Mouse (Mus musculus): ENCODE measurements around the gene Fgf2.

The Fgf2 gene

DNA sequence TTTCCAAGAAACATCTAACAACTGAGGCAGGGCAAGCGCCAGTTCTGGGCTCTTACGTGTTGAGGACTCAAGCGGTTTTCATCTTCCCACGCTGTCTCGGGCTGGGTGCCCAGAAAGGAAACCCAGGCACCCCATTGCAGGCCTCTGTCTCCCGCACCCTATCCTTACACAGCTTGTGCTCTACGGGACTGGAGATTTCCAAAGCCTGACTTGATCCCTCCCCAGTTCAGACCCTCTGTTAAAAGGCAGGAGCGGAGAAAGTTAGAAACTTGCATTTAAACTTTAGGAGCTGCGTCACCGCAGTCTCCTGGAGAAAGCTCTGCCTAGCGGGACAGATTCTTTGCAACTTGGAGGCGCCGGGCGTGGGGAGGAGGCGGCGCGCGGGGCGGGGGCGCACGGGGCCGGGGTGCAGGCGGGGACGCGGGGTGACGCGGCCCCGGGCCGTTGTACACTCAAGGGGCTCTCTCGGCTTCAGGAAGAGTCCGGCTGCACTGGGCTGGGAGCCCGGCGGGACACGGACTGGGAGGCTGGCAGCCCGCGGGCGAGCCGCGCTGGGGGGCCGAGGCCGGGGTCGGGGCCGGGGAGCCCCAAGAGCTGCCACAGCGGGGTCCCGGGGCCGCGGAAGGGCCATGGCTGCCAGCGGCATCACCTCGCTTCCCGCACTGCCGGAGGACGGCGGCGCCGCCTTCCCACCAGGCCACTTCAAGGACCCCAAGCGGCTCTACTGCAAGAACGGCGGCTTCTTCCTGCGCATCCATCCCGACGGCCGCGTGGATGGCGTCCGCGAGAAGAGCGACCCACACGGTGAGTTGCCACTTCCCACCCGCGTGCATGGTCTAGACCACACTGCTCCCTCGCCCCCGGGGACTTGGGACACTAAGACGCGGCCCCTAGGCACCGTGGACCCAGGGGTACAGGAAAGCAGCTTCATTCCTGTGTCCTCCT lies at the start of gene Fgf2:
Gene Fgf2 (plus strand): TSS at position 126 of the 945 bp plus-strand sequence.
- peak; percentile 58 to 71 for DNase-seq

DNA sequence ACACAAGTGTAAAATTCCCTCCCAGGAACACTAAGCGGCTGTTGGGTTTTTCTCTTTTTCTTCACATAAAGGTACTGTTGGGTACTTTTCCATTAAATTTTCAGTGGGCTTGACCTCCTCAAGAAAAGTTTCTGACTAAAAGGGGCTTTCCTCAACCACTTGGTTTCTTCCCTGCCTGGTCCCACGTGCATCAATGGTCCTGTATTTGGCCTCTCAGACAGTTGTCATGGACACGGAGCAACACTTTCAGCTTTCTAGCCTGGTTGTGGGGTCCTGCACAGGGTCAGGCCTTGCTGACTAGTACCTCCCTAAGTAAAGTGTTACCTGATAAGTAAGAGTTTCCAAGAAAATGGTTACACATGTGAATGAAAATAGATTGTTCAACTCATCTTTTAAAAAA lies 48.7 kb upstream of the Fgf2 start:
- no peak for DNase-seq

DNA sequence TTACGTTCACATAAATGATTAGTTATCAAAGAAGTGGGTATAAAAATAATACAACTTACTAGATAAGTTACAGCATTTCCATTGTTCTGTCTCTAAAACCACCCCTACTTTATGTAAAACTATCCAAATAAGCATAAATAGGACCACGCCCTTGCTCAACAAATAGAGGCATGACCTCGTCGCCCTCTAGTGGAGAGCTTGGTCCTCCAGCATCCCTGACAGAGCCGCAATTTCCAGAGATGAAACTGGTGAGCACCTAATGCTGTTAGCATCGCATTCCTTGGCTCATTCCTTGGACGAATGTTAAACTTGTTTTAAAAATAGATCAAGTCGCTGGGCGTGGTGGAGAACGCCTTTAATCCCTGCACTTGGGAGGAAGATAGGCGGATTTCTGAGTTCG lies 45.5 kb upstream of the Fgf2 start:
- peak in 1 of 2 experiments; percentile 54 for DNase-seq

DNA sequence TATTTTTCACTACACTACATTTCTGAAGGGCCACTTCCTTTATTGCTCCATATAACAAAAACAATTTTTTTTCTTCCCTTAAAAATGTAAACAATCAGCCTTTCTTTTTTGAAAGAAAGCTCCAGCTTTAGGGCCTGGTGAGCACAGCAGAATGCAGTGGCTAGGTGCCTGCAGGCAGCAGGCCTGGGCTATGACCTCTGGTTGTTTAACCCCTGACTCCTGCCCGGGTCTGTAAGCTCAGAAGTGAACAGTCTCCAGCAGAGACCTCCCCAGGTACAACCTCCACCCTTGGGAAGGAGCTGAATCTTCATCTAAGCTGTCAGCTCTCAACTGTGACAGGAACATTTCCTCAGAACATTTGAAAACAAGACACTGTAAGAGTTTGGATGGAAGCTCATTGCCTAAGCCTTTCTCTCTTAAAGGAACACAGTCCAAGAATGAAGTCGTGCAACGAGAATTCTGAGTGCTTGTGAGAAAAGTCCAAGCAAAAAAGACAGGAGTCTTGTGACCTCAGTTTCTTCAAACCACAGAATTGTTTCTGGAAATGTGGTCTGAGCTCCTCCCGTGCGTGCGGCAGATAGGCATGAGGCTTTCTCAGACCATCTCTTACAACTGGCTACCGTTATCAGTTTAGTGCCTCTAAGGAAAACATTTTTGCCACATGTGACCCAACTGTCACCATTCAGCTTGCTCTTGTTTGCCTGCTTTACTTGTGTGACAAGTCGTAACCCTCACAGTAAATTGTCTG lies 44.6 kb upstream of the Fgf2 start:
- no peak for DNase-seq

DNA sequence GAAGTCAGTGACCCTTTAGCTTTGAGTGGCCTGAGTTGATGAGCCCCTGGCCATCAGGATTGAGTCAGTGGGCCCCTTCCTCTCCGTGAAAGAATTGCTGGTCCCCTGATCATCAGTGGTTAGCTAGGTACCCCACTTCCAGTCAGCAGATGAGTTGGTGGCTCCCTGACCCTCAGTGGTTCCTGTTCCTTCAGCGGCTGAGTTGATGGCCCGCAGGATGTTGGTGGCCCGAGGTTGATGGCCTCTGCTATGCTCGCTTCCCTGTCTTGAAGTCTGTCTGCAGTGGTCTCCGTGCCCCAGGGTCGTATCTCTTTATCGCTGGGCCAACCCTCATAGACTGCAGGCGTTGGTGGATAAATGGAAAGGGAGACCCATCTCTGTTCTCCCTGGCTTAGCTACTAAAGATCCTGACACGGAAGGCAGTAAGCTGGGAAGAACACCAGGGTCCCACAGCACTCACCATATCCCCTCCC lies 36.2 kb upstream of the Fgf2 start:
- no peak for DNase-seq

DNA sequence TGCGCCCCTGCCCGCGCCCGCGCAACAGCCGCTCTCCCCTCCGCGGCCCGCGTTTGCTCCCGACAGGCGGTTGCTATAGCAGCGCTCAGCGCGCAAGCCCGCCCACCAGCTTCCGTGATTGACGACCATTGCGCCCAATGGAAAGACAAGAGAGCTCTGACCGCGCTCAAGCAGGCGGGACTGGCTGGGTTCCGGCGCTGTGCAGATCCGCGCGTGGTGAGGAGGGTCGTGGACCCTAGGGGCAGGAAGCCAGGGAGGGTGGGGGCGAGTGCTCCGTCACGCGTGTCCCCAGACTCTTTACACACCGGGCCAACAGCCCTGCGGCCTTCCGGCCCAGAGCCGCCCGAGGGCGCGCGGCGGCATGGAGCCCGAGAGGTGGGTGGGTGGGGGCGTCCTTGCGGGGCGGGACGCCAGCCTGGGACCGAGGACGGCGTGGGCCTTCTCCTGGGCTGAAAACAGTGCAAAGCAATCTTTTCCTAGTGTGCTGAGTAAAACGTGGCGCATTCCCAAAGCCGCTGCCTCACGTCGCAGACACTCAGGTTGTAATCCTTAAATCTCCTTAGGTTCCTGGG lies 35.7 kb upstream of the Fgf2 start, which contains the start of the genes Bbs12 and Cetn4:
Gene Bbs12 (plus strand): TSS at position 185 of the 572 bp plus-strand sequence.
Gene Cetn4 (minus strand): TSS at position 339 of the 572 bp plus-strand sequence.
- peak; percentile 95 to 98 for DNase-seq

DNA sequence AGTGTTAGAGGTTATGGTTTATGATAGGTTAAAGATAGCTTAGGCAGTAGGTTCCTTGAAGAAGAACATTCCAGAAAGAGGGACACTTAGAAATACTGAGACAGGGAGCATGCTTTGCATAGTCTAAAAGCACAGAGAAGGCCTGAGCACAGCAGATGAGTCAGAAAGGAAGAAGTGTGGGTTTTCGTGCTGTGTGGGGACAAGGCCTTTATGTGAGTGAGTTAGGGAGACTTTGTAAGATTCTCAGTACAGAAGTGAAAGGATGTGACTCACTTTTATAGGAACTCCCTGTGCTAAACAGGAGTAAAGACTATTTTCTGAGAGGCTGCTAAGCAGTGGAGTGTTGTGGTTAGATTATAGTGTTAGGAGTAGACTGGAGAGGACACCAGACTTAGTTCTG lies 34.8 kb upstream of the Fgf2 start:
- peak in 1 of 2 experiments; percentile 11 for DNase-seq

DNA sequence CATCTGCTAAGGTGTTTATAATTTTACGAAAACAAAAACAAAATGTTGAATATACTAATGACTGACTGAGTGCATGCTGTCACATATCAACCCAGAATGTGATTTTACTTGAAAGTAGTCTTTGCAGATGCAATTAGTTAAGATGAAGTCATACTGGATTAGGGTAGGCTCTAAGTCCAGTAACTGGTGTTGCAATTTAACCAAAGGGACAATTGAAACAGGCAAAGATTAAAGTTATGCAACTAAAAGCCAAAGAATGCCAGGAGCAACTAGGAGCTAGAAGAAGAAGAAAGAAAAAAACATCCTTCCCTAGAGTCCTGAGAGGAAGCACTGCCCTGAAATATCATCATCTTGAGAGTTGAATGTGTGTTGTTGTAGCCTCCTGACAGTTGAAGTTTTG lies 31.9 kb upstream of the Fgf2 start:
- DNase-seq: no peak

DNA sequence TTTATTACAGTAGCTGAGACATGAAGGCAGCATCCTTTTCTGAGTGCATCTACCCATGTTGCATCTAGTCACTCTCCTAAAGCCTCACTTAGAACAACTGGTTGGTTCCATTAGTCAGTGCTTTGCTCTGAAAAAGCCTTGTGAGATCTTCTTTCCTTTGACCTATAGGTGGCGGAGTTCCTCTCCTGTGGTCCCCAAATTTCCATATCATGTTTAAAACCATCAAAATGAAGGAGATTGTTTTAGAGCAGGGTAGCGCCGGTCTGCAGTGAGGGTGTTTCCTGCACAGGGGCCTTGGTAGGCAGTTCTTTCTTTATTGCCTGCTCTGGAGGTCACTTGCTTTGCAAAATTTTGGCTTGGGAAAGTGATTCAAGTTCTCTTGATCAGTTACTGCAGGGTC lies 23.8 kb upstream of the Fgf2 start:
- no peak for DNase-seq

DNA sequence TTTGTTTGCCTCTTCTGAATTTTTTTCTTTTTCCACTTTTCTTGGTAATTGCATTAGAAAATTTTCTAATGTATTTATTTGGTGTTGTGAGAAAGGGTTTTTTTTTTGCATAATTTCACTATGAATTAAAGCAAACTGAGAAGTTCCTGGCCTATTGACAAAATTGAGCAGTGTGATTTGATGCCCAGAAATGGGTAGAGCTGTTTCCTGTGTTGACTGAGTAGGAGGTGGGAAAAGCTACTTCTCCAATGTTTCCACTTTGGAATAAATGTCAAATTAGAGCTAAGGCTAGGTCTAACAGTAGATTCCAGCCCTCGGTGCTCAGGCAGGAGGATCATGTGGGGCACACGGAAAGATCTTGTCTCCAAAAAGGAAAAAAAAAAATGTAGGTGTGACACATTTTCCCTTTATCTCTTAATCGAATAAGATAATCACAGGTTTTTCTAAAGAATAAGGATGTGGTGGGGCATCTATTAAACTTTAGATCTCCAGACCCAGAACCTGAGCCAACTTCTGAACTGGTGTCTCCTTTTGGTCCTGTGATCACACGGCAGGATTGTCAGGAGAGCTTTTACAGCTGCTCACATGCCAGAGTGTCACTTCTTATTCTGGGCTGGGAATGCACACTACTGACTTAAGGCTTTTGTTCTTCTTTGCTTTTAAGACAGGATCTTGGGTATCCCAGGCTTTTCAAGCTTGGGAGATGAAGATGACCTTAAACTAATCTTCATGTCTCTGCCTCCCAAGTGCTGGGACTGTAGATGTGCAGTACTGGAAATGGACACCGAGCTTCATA lies 22.6 kb upstream of the Fgf2 start:
- no peak for DNase-seq

DNA sequence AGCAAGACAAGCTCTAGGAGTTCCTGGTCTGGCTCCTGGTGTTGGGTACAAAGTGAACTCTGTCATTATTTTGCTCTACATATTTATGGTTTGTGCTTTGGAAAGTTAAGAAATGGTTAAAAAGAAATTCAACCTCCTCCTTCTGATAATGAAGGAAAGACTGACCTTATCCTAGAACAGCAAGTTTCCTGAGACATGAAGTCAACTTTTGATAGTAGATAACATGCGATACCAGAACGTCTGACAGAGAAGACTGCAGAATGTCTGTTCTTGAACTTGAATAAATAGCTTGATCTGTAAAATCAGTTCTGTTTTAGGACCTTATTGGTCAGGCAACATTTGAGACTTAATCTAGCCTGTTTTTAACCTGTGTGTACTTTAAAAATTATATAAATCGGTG lies 21.5 kb upstream of the Fgf2 start:
- DNase-seq: no peak

DNA sequence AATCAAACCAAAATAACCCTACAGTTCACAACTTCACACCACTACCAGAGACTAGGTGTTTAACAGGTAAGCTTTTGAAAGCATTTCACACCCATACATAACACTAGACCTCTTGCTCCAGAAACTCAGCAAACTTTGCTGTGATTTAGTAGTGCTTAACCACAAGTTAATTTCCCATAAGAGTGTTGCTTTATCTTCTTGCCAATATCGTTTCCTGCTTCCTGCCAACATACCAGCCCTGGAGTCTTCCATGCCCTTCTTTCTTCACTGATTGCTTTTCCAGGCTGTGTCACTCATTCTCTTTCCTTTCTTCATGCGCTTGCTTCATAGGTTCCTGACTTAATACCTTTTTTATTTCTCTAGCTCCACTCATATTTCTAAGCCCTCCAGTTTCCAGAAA lies 19.7 kb upstream of the Fgf2 start:
- DNase-seq: no peak

DNA sequence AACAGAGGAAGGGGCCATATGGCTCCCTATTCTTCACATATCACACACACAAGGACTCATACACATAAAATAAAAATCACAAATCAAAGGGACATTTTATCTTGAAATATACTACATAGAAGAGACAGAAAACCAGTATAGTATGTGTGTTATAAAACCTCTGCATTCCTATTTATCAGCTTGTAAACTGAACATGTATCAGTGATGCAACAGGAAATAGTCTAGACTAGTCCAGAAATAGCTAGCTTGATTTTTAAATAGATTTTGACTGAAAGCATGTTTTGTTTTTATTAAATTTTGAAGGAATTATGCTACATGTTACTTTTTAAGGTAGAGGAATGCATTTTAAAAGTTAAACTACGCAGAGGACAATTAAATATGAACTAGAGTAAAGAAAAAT lies 18.2 kb upstream of the Fgf2 start:
- no peak for DNase-seq

DNA sequence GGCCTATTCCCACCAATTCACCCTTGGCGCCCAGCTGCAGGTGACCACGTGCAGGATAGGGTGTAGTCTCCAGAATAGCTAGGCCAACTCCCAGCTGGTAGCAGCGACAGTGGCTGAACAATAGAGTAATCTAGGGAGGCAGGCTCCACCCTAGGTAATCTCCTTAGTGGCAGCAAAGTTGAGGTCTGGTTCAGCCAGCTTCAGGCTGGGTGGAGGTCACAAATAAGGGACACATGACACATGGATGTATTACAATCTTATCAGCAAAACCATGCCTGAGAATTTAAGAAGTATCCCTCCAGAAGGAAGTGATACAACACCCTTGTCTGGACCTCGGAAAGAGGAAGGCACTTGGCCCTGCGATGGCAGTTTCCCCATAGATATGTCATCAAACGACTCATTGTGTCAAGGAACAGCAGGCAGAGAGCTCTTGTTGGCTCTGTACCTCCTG lies 16.1 kb upstream of the Fgf2 start:
- no peak for DNase-seq

DNA sequence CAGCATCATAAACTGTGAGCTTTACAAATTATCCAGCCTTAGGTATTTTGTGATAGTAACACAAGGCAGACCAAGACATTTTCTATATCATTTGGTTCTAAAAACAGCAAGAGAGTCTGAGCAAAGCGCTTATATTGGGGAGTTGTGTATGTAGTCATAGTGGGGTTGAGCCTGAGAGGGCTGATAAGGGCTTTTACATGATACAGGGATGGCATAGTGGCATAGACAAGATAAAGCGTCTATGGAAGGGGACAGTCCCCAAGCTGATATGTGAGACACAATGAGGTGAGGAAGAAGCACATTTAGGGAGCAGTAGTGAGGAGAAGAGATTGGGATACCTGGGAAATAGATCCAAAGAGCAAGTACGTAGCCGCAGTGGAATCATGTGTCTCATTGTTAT lies 14.1 kb upstream of the Fgf2 start:
- no peak for DNase-seq

DNA sequence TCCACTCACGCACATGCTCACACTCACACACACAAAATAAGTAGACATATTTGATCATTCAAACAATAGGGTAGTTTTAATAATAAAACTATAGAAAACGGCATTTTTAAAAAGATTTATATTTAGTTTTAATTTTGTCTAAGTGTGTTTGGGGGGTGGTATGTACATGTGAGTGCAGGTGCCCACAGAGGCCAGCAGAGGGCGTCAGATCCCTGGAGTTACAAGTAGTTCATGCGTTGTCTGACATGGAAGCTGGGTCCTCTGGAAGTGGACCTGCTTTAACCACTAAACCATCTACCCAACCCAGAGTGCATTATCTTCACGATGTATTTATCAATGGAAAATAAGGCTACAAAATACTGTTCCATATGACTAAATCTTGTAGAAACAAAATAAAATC lies 7.0 kb upstream of the Fgf2 start:
- DNase-seq: no peak

DNA sequence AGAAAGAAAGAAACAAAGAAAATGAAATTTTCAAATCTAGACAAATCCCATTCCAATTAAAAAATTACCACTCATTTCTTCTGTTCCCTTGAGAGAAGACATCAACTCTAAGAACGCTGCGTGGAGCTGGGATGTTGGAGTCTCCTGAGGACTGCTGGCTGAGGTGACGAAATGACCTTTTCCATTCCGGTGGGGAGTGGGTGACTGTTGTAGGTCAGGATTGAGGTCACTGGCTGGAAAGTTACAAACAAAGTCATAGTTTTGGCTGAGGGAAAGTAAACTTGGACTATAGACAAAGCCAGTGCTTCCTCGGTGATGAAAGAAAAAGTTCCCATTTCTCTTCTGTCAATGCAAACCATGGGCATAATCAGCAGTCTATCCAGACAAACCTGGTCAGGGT lies 5.3 kb upstream of the Fgf2 start:
- no peak for DNase-seq

DNA sequence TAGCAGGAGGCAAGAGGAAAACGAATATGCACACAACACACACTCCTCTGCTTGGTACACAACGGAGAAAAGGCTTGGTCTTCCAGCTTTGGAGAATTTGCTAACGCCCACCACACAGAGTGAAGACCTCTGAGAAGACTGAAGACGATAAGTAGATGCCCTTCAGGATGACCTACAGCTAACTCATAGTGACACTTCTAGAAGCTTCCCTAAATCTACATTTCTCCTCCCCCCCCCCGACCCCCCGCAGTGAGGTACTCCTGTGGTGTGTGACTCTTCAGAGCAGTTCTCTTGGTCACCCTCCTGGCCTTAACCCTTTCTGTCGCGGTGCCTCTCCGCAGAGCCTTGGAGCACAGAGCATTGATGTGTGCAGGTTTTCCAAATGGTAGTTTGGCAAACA lies 475 bp upstream of the Fgf2 start:
- no peak for DNase-seq

DNA sequence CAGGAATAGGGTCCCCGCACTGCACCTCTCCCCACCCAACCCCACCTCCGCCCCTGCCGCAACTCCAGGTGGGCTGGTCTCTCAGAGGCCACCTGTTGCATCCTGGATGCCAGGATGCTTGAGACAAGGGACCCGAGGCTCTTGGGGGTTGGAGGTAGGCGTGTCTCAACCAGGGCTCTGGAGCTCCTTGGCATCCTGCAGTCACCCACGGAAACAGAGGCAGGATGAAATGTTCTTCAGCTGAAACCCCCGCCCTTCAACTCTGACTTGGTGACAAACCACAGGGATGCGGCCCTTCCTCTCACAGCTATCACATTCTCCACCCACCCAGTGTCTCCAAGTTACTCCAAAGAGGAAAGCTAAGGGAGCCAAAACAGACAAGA lies 1.0 kb downstream of the Fgf2 start:
- DNase-seq: no peak

DNA sequence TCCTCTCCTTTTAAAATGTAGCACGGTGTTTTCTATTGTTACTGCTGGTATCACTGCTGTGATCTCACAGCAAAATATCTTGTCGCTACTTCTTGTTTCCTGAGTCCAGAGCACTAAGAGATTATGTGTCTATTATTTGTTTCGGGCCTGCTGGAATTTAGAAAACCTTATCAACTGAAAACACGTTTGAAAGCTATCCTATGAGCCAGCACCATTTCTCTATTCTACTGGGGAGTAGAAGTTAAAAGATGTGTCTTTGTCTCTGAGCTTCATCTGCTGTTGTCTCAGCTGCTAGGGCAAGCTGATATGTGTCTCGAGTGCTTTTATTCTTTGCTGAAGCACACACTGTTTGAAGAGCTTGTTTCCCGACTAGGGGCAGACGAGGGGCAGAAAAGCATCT lies 2.2 kb downstream of the Fgf2 start:
- DNase-seq: no peak

DNA sequence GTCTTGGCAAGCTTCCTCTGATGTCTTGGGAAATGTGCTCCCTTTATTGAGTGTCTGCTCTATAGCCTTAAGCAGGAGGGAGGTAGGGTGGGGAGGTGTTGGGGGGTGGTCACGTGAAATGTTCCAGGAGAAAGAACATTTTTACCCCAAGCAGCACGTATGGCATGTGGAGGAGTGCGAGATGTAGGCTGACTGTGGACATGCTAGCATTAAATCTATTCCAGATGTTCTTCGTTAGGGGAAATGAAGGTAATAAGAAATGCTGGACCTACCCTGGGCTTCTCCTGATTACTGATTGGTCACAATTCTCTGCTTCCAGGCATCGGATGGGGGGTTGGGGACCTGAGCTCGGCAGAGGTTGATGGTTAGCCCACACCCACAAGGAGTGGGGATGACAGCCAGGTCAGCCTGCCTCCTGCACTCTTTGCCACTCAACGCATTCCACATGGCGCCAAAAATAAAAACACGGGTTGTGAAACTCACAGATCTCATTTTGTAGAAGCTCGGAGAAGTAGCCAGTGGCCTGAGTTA lies 5.9 kb downstream of the Fgf2 start:
- DNase-seq: no peak

DNA sequence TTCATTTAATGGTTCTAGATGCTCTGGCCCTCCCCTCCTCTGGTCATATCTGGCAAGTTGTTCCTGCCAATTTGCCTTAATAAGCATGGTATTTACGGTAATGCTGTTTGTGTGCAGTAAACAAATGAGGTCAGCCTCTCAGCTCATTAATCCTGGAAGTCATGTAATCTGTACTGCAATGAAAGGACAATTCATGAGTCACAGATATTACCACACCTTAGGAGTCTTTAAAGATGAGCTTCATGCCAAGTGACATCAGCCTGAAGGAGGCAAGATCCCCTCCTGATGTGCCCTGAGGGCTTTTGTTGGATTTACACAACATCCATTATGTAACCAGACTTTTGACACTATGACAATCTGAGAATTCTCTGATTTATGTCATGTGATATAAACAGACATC lies 6.6 kb downstream of the Fgf2 start:
- no peak for DNase-seq
